Mouse (Mus musculus) lung, postnatal 0 days (tissue): ENCODE measurements at regions not wholly inside any gene's neighbourhood (a gene's known extent, or its start where the extent isn't known, plus 50 kb on each side); places are given as distances from the start of the nearest gene placed in this dataset.

Experiments used
- CTCF ChIP-seq: IDR thresholded peaks from 2 replicates; pipeline ENCODE4 v1.5.1; 2016; ENCODE audit warnings: antibody characterized with exemption, mild to moderate bottlenecking
- EP300 ChIP-seq: IDR thresholded peaks from 2 replicates; pipeline ENCODE4 v1.6.1; 2016; ENCODE audit warnings: antibody characterized with exemption, mild to moderate bottlenecking, control low read depth

DNA sequence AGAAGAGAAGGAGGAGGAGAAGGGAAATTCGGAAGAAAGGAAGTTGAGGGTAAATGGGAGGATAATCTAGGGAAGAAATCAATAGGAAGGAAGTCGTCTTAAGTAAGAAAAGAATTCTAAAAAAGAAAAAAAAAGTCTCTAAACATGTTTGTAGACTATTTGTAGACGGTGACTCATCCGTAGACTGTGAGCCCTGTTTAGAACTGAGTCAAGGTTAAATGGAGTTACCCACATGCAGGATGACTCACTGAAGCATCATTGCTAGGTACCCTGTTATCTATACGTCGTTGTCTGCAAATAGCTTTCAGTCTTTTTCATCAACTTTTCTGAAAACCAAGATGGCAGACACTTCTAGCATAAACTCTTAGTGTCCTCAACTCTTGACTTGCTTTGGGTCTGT is 155.0 kb downstream of the Dhx15 start:
- no peak for TF ChIP-seq CTCF
- no peak for TF ChIP-seq EP300
